Mouse (Mus musculus) CH12.LX (cell line): ENCODE measurements at regions not wholly inside any gene's neighbourhood (a gene's known extent, or its start where the extent isn't known, plus 50 kb on each side); places are given as distances from the start of the nearest gene placed in this dataset.

Experiments
- CHD1 ChIP-seq: IDR thresholded peaks from 2 replicates; pipeline ENCODE4 v1.6.1; 2012; ENCODE audit warnings: low read depth, low read length, improper control_type of control experiment, inconsistent platforms
- CTCF ChIP-seq, 2 experiments: IDR thresholded peaks in 1 of 2; conservative IDR thresholded peaks in 1 of 2; 2 replicates each; pipeline ENCODE4 v1.5.1; 2011 to 2012; ENCODE audit warnings: low read depth in 2 of 2, low read length in 2 of 2, improper control_type of control experiment in 1 of 2, inconsistent platforms in 1 of 2, mild to moderate bottlenecking in 1 of 2, moderate library complexity in 1 of 2
- E2F4 ChIP-seq: IDR thresholded peaks from 2 replicates; pipeline ENCODE4 v1.6.1; 2011; ENCODE audit warnings: low read depth, low read length, improper control_type of control experiment; ENCODE audit not compliant: insufficient replicate concordance
- ETS1 ChIP-seq: conservative IDR thresholded peaks from 2 replicates; pipeline ENCODE4 v1.6.1; 2012; ENCODE audit warnings: low read depth, mild to moderate bottlenecking, inconsistent platforms, low read length, improper control_type of control experiment, moderate library complexity
- IRF4 ChIP-seq: IDR thresholded peaks from 2 replicates; pipeline ENCODE4 v1.6.1; 2014; ENCODE audit warnings: low read depth, mild to moderate bottlenecking, inconsistent platforms, low read length, improper control_type of control experiment
- MAZ ChIP-seq: IDR thresholded peaks from 2 replicates; pipeline ENCODE4 v1.6.1; 2012; ENCODE audit warnings: low read depth, mild to moderate bottlenecking, inconsistent platforms, low read length, improper control_type of control experiment, moderate library complexity
- MEF2A ChIP-seq: IDR thresholded peaks from 2 replicates; pipeline ENCODE4 v1.6.1; 2014; ENCODE audit warnings: low read depth, mild to moderate bottlenecking, inconsistent platforms, low read length, improper control_type of control experiment, borderline replicate concordance
- POLR2A ChIP-seq: IDR thresholded peaks from 2 replicates; pipeline ENCODE4 v1.6.1; 2011; ENCODE audit warnings: low read depth, mild to moderate bottlenecking, improper control_type of control experiment, low read length
- ZMIZ1 ChIP-seq: IDR thresholded peaks from 2 replicates; pipeline ENCODE4 v1.6.1; 2012; ENCODE audit warnings: low read depth, mild to moderate bottlenecking, inconsistent platforms, low read length, improper control_type of control experiment

DNA sequence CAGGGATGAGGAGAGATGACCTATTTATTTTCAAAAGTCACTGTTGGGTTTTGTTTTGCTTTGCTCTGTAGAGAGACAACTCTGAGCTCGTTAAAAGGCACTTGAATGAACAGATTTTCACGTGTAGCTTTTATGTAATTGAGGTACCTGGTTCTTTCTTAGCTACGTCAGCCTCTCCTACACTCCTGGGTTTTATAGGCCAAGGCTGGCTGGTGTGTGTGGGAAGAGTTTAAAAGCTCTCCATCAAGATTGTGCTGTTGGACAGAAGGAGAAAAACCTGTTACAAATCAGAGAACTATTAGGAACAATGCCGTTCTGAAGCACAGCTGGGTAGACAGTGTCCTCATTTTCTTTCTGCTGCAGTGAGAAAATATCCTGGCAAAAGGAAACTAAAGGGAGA is 138.1 kb upstream of the St8sia2 start:
- TF ChIP-seq MAZ, result no peak
- no peak for TF ChIP-seq ZMIZ1
- TF ChIP-seq IRF4, result no peak
- TF ChIP-seq POLR2A, result no peak
- no peak for TF ChIP-seq CTCF (conservative IDR thresholded peaks at IDR 0.05 in 1 of 2, IDR thresholded peaks at IDR 0.05 in 1 of 2; ENCODE audit: low read depth in 2 of 2, low read length in 2 of 2)
- TF ChIP-seq MEF2A, result no peak
- TF ChIP-seq E2F4, result no peak
- no peak for TF ChIP-seq CHD1
- no peak for TF ChIP-seq ETS1
